Mouse (Mus musculus): Measurements from ENCODE around the gene Per2.

DNA sequence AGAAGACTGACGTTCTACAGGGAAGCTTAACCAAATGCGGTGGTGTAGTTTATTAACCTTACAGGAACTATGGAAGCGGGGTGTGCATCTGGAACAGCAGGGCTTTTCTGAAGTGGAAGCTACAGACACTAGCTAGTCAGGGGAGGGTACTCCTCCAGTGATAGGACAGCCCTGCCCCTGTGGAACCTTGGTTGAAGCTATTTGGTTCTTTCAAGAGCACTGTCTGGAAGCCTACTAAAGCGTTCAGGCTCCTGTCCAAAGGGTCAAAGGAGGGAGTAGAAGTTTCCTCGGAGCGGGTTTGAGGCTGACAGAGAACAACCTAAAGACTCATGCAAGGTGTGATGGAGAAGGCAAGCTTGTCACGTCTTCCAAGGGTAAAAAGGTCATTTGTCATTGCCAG, 945 bp upstream of the Per2 start:
- TF ChIP-seq CTCF (IDR thresholded peaks at IDR 0.05; ENCODE audit: extremely low read depth, insufficient read length, insufficient replicate concordance, low read depth, low read length) (no peak), POLR2A (IDR thresholded peaks at IDR 0.05; ENCODE audit: low read depth, low read length) (no peak)

Measured in small intestine, adult 2 months (tissue).